Mouse (Mus musculus) heart, embryonic 11.5 days (tissue): ENCODE data around the gene Hist1h3f. TPM values are rescaled to one million over a fixed set of nuclear protein-coding genes. Genes with fewer than 3 reads are reported as not detected.
"Not testable (repeated sequence)": the region's sequence is repeated elsewhere in the genome, so short reads cannot be mapped to it uniquely, and the experiment has no call there.

Experiments used
- ATAC-seq: fragments of 200-750 bp; cut with Nextera tagmentation; replicated peaks from 2 replicates; pipeline ENCODE4 v1.8.0; 2017; ENCODE audit warnings: moderate library complexity; ENCODE audit not compliant: insufficient number of reproducible peaks, low FRiP score, low TSS enrichment
- H3K27ac ChIP-seq: fragments of 300-500 bp; sonication (generic); 2 replicates; pipeline ENCODE4 v1.5.1; 2014; ENCODE audit warnings: mild to moderate bottlenecking, low read depth, low read length
- H3K27me3 ChIP-seq: fragments of 300-500 bp; sonication (generic); 2 replicates; pipeline ENCODE4 v1.6.1; 2014; ENCODE audit warnings: mild to moderate bottlenecking, low read length, mixed read lengths; ENCODE audit not compliant: control insufficient read depth, insufficient read depth
- H3K36me3 ChIP-seq: fragments of 300-500 bp; sonication (generic); 2 replicates; pipeline ENCODE4 v1.6.1; 2014; ENCODE audit warnings: mild to moderate bottlenecking, low read length, moderate library complexity, mixed read lengths; ENCODE audit not compliant: control insufficient read depth, insufficient read depth
- H3K4me1 ChIP-seq: fragments of 300-500 bp; sonication (generic); 2 replicates; pipeline ENCODE4 v1.6.1; 2014; ENCODE audit warnings: low read length; ENCODE audit not compliant: control insufficient read depth, insufficient read depth
- H3K4me2 ChIP-seq: fragments of 300-500 bp; sonication (generic); 2 replicates; pipeline ENCODE4 v1.6.1; 2014; ENCODE audit warnings: mild to moderate bottlenecking, moderate library complexity
- H3K4me3 ChIP-seq: fragments of 300-500 bp; sonication (generic); 2 replicates; pipeline ENCODE4 v1.5.1; 2014; ENCODE audit warnings: low read depth, low read length
- H3K9ac ChIP-seq: fragments of 300-500 bp; sonication (generic); 2 replicates; pipeline ENCODE4 v1.6.1; 2014; ENCODE audit warnings: mild to moderate bottlenecking, low read depth, low read length, moderate library complexity
- H3K9me3 ChIP-seq: fragments of 300-500 bp; sonication (generic); replicated peaks from 2 replicates; pipeline ENCODE4 v1.6.1; 2016; ENCODE audit warnings: low read length; ENCODE audit not compliant: control insufficient read depth
- WGBS: fragments of 180-500 bp; shearing (Covaris S2); extraction: QIAGEN DNeasy Blood & Tissue Kit; methylation state at CpG from one replicate; pipeline ENCODE4 v1.1.7; 2014; ENCODE audit not compliant: insufficient replicate concordance; 5-methylcytosine and 5-hydroxymethylcytosine counted together
- polyA plus RNA-seq: library from polyadenylated mRNA; unstranded; fragments of >200 nt; fragmentation: Nextera tagmentation; extraction: Ambion mirVana; gene quantifications from 2 replicates; pipeline ENCODE4 v1.2.1, GENCODE M21; 2014

The Hist1h3f gene
- polyA plus RNA-seq, 1 experiment from 2014 or later: 0.19 TPM

DNA sequence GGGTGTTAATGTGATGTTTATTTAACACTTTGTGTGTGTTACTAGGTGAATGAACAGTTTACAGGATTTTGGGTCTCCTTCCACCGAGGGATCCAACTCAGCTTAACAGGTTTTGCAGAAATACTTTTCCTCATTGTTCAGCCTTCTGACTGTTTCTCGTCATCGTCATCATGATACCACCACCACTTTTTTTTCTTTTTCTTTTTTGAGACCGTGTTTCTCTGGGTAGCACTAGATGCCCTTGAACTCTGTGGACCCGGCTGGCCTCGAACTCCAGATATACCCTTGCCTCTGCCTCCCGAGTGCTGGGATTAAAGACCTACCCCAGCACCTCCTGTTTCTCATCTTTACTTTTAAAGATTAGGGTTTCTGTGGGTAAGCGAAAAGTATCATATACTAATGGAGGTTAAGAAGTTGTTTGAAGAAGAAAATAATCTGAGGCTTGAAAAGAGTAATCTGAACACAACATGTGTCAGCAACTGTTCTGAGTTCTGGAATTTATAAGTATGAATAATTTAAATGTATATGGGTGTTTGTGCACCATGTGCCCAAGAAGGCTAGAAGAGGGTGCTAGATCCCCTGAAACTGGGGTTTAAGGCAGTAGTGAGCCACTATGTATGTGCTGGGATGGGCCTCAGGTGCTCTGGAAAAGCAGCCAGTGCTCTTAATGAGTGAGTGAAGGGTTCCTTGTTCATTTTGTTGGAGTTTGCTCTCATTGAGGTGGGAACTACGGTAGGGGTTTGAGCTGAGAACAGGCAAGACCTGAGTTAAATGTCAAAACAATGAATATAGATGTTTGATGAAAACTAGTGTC, 11.4 kb upstream of the Hist1h3f start:
- Histone ChIP-seq H3K4me2 (peak overlapping the region; percentile 65), H3K27me3 (no peaks in the 10 kb centered on the region), H3K4me3 (peak overlapping the region; percentile 57), H3K9ac (peak overlapping the region; percentile 90), H3K27ac (peak overlapping the region; percentile 98), H3K4me1 (peaks cover 15% of the 10 kb centered on the region), H3K36me3 (no peaks in the 10 kb centered on the region), H3K9me3 (no peaks in the 10 kb centered on the region)
- no peak for ATAC-seq
- 20% methylated on average over 9 of the region's 9 CpGs for WGBS

- H3K36me3 ChIP-seq, H3K27me3 ChIP-seq, H3K9me3 ChIP-seq: not testable (repeated sequence)
- WGBS: under 1% methylated on average over 28 of the region's 53 CpGs
- Histone ChIP-seq H3K4me1 (peaks cover 15% of the 10 kb centered on the region), H3K9ac (peak within 1 kb of the TSS; percentile 90), H3K27ac (peak within 1 kb of the TSS; percentile 98), H3K4me2 (peak within 1 kb of the TSS; percentile 65), H3K4me3 (peak within 1 kb of the TSS; percentile 57)
- peak; percentile 50 for ATAC-seq
These were observed 10.1 kb upstream of the Hist1h3f start, which contains the start of gene Hist1h2af for GRCm38 (mm10) chr13:23533560-23534367. Gene Hist1h2af, plus strand, starts transcription at chr13:23533906.

DNA sequence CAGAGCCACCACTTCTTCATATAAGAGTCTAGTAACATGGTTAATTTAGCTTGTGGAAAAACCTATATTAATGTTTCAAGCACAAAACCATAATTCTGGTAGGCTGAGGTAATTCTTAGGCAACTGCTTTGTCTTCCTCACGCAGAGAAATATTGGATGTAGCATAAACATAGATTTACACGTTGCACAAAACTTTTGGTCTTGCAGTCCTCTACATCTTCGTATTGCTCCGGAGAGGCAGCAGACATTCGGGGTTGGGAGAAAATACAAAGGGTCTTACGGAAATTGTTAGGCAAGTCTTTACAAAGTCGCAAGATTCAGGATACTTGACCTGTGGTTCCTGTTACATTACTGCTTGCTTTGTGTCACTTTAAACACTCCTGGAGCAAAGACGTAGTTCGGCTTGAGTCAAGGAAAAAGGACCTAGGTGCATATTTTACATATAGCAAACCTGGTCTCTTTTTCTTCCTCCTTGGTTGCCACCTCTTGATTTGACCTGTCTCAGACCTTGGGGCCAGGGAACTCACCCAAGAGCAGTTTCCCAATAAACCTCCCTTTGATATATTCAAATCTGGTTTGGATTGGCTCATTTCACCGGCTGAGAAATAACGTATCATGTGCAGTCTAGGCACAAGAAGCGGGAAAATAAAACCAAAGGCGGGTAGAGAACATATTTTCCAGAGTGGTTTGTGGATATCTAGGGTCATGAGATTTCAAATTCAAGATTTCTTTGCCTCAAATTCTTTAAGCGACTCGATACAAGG, 9.3 kb upstream of the Hist1h3f start:
- H3K27ac ChIP-seq: peak overlapping the region; percentile 98
- no peak for ATAC-seq
- WGBS: 1% methylated on average over 15 of the region's 15 CpGs

GRCm38 (mm10) chr13:23535137-23536075, 8.4 kb upstream of the Hist1h3f start, which contains the start of gene Hist1h3g:
Gene Hist1h3g, plus strand, starts transcription at chr13:23535422.
- H3K4me3 ChIP-seq: peak within 1 kb of the TSS; percentile 57
- peak within 1 kb of the TSS; percentile 65 for H3K4me2 ChIP-seq
- not testable (repeated sequence) for H3K27me3 ChIP-seq, H3K9me3 ChIP-seq, H3K36me3 ChIP-seq
- peak within 1 kb of the TSS; percentile 80 for H3K9ac ChIP-seq
- ATAC-seq: peak; percentile 89
- WGBS: 1% methylated on average over 51 of the region's 62 CpGs
- H3K27ac ChIP-seq: peak within 1 kb of the TSS; percentile 98
- H3K4me1 ChIP-seq: peaks cover 12% of the 10 kb centered on the region

More for the DNA sequence above, 9.3 kb upstream of the Hist1h3f start:
- Histone ChIP-seq H3K9ac (peak overlapping the region; percentile 80), H3K4me3 (peak overlapping the region; percentile 57), H3K36me3 (no peaks in the 10 kb centered on the region), H3K4me2 (peak overlapping the region; percentile 65), H3K4me1 (peaks cover 12% of the 10 kb centered on the region), H3K9me3 (no peaks in the 10 kb centered on the region), H3K27me3 (no peaks in the 10 kb centered on the region)

- H3K9ac ChIP-seq: peak overlapping the region; percentile 66
- WGBS: 23% methylated on average over 7 of the region's 7 CpGs
- peak overlapping the region; percentile 65 for H3K4me2 ChIP-seq
- H3K27me3 ChIP-seq: no peaks in the 10 kb centered on the region
- no peaks in the 10 kb centered on the region for H3K9me3 ChIP-seq
- H3K4me3 ChIP-seq: peak overlapping the region; percentile 57
- H3K27ac ChIP-seq: peak overlapping the region; percentile 98
- ATAC-seq: no peak
- H3K4me1 ChIP-seq: peaks cover 12% of the 10 kb centered on the region
- H3K36me3 ChIP-seq: no peaks in the 10 kb centered on the region
These were observed 7.6 kb upstream of the Hist1h3f start for GRCm38 (mm10) chr13:23536076-23536822.

GRCm38 (mm10) chr13:23537006-23537710, 6.7 kb upstream of the Hist1h3f start:
- Histone ChIP-seq H3K36me3 (no peaks in the 10 kb centered on the region), H3K4me3 (no peak overlapping the region), H3K4me2 (peak overlapping the region; percentile 30), H3K4me1 (peaks cover 12% of the 10 kb centered on the region), H3K27ac (no peak overlapping the region), H3K9me3 (no peaks in the 10 kb centered on the region), H3K27me3 (no peaks in the 10 kb centered on the region), H3K9ac (0 out of 2 replicates have a peak overlapping the region, but pooled peaks have one; percentile 7)
- no peak for ATAC-seq
- WGBS: 84% methylated on average over 3 of the region's 3 CpGs

GRCm38 (mm10) chr13:23538249-23538648, 5.6 kb upstream of the Hist1h3f start:
- no peak overlapping the region for H3K9ac ChIP-seq
- H3K27me3 ChIP-seq: no peaks in the 10 kb centered on the region
- H3K27ac ChIP-seq: no peak overlapping the region
- H3K4me1 ChIP-seq: 0 out of 2 replicates have a peak, but pooled peaks cover 6% of the 10 kb centered on the region
- H3K4me3 ChIP-seq: no peak overlapping the region
- no peaks in the 10 kb centered on the region for H3K36me3 ChIP-seq
- no peaks in the 10 kb centered on the region for H3K9me3 ChIP-seq
- no peak overlapping the region for H3K4me2 ChIP-seq
- WGBS: 80% methylated on average over 5 of the region's 5 CpGs
- ATAC-seq: no peak
